Mouse (Mus musculus) liver, embryonic 14.5 days (tissue): ENCODE data around the gene Ropn1l.

ENCODE experiments used
- CTCF ChIP-seq: IDR thresholded peaks from 2 replicates; pipeline ENCODE4 v1.5.1; 2016; ENCODE audit warnings: antibody characterized with exemption, low read depth, control low read depth
- EP300 ChIP-seq: IDR thresholded peaks from 2 replicates; pipeline ENCODE4 v1.6.1; 2016; ENCODE audit warnings: antibody characterized with exemption, low read depth

DNA sequence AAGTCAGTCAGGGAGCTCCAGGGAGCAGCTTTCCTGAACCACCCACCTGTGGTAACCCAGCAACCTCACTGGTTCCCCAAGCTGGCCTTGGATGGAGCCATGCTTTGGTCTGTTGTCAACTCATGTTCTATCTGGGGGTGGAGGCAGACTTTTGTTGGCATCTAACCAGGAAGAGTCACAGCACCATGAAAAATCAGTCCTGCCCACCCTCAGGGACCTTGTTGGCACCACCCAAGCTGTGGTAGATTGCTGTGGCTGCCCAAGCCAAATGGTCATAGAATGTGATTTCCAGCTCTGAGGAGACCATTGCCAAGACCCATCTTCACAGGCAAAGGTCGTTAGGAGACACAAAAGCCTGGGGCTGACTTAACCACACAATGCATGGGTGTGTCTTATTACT lies 17.5 kb downstream of the Ropn1l start:
- TF ChIP-seq CTCF, result no peak
- no peak for TF ChIP-seq EP300
